Mouse (Mus musculus) midbrain, embryonic 11.5 days (tissue): ENCODE results near the gene Gtf2f1. TPM values are rescaled to one million over a fixed set of nuclear protein-coding genes. Genes with fewer than 3 reads are reported as not detected.

Experiments used
- ATAC-seq: fragments of 200-750 bp; cut with Nextera tagmentation; 2 replicates; pipeline ENCODE4 v1.8.0; 2017; ENCODE audit warnings: moderate TSS enrichment, moderate library complexity; ENCODE audit not compliant: low FRiP score
- DNase-seq: peaks from one replicate; pipeline ENCODE4 v3.0.0; 2015; ENCODE audit warnings: low spot score; ENCODE audit errors: missing footprints
- H3K27ac ChIP-seq: fragments of 300-500 bp; sonication (generic); 2 replicates; pipeline ENCODE4 v1.5.1; 2014; ENCODE audit warnings: low read depth, low read length
- H3K27me3 ChIP-seq: fragments of 300-500 bp; sonication (generic); 2 replicates; pipeline ENCODE4 v1.6.1; 2014; ENCODE audit warnings: mild to moderate bottlenecking, low read length, moderate library complexity, mixed read lengths; ENCODE audit not compliant: control insufficient read depth, insufficient read depth
- H3K36me3 ChIP-seq: fragments of 300-500 bp; sonication (generic); 2 replicates; pipeline ENCODE4 v1.6.1; 2014; ENCODE audit warnings: mild to moderate bottlenecking, low read length, moderate library complexity, mixed read lengths; ENCODE audit not compliant: control insufficient read depth, insufficient read depth
- H3K4me1 ChIP-seq: fragments of 300-500 bp; sonication (generic); 2 replicates; pipeline ENCODE4 v1.6.1; 2014; ENCODE audit warnings: low read length; ENCODE audit not compliant: control insufficient read depth, insufficient read depth
- H3K4me2 ChIP-seq: fragments of 300-500 bp; sonication (generic); 2 replicates; pipeline ENCODE4 v1.6.1; 2014; ENCODE audit warnings: mild to moderate bottlenecking, moderate library complexity
- H3K4me3 ChIP-seq: fragments of 300-500 bp; sonication (generic); 2 replicates; pipeline ENCODE4 v1.5.1; 2014; ENCODE audit warnings: low read depth, low read length
- H3K9ac ChIP-seq: fragments of 300-500 bp; sonication (generic); 2 replicates; pipeline ENCODE4 v1.6.1; 2014; ENCODE audit warnings: low read length
- H3K9me3 ChIP-seq: fragments of 300-500 bp; sonication (generic); 2 replicates; pipeline ENCODE4 v1.6.1; 2016; ENCODE audit warnings: low read length; ENCODE audit not compliant: control insufficient read depth
- WGBS: fragments of 180-500 bp; shearing (Covaris S2); extraction: QIAGEN DNeasy Blood & Tissue Kit; methylation state at CpG from one replicate; pipeline ENCODE4 v1.1.7; 2014; 5-methylcytosine and 5-hydroxymethylcytosine counted together
- polyA plus RNA-seq: library from polyadenylated mRNA; unstranded; fragments of >200 nt; fragmentation: Nextera tagmentation; extraction: Ambion mirVana; gene quantifications from 2 replicates; pipeline ENCODE4 v1.2.1, GENCODE M21; 2014

Gene Gtf2f1
- polyA plus RNA-seq, 1 experiment from 2014 or later, result 76.0 TPM

DNA sequence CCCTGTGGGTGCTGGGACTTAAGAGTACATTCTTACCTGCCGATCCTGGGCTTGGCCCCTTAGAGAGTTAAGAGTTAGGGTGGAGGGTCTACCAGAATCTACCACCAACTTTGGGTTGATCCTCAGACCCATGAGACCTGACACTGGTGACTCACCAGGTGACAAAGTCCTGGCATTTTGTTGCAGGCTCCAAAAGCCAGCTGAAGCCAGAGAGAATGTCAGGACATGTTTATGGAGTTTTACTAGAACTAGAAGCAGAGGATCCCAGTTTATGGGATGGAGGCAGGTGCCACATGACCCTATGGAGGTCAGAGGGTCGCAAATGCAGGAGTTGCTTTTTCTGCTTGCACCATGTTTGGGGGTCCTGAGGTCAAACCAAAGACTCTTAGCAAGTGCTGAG, 14.6 kb downstream of the Gtf2f1 start:
- no peak overlapping the region for H3K4me3 ChIP-seq
- H3K4me1 ChIP-seq, result peaks cover 4% of the 10 kb centered on the region
- WGBS, result 82% methylated on average over 2 of the region's 2 CpGs
- H3K9ac ChIP-seq, result no peak overlapping the region
- peaks cover 11% of the 10 kb centered on the region for H3K36me3 ChIP-seq
- H3K27me3 ChIP-seq, result no peaks in the 10 kb centered on the region
- DNase-seq (no peak), ATAC-seq (peak; percentile 1; the same call in 1 of the 2 replicates)
- H3K4me2 ChIP-seq, result no peak overlapping the region
- H3K27ac ChIP-seq, result no peak overlapping the region
- H3K9me3 ChIP-seq, result no peaks in the 10 kb centered on the region

DNA sequence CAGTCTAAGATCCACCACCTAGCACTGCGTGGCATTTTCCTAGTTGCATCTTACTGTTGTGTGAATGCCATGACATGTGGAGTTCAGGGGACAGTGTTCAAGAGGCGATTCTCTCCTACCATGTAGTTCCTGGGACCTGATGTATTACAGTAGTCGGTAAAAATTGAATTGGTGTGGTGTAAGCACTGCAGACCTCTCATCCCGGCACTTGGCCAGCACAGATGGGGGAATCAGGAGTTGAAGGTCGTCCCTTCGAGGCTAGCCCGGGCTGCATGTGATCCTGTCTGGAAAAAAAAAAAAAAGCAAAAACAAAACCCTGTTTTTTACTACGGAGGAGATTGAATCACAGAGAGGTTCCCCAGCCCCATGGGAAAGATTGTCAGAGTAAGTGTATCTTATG, 16.0 kb downstream of the Gtf2f1 start:
- WGBS, result 94% methylated on average over 8 of the region's 8 CpGs
- no peak overlapping the region for H3K4me3 ChIP-seq
- DNase-seq (no peak), ATAC-seq (no peak)
- H3K27me3 ChIP-seq, result no peaks in the 10 kb centered on the region
- no peaks in the 10 kb centered on the region for H3K9me3 ChIP-seq
- no peak overlapping the region for H3K9ac ChIP-seq
- no peak overlapping the region for H3K27ac ChIP-seq
- H3K36me3 ChIP-seq, result peaks cover 11% of the 10 kb centered on the region
- H3K4me2 ChIP-seq, result no peak overlapping the region
- H3K4me1 ChIP-seq, result peaks cover 9% of the 10 kb centered on the region

DNA sequence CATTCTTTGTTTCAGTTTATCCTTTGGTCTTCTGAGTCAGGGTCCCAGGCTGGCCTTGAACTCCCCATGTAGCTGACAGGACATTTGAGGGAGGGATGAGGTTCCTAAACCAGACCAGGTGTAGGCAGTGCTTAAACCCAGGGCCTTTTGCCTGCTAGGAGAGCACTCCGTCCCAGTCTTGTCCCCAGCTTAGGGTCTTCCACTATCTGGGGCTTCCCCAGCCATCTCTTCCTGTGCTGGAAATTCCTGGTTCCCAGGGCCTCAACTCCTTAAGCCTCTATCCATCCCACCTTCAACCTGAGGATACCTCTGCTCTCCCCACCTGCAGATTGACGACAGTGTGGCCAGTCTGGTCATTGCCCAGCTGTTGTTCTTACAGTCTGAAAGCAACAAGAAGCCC, 20.1 kb downstream of the Gtf2f1 start:
- peak overlapping the region; percentile 76 for H3K9ac ChIP-seq
- no peaks in the 10 kb centered on the region for H3K9me3 ChIP-seq
- H3K4me3 ChIP-seq, result peak overlapping the region; percentile 81
- H3K27ac ChIP-seq, result no peak overlapping the region
- peak overlapping the region; percentile 78 for H3K4me2 ChIP-seq
- H3K36me3 ChIP-seq, result peaks cover 11% of the 10 kb centered on the region
- DNase-seq (peak; percentile 85), ATAC-seq (no peak)
- 64% methylated on average over 2 of the region's 2 CpGs for WGBS
- no peaks in the 10 kb centered on the region for H3K27me3 ChIP-seq
- H3K4me1 ChIP-seq, result peaks cover 6% of the 10 kb centered on the region

DNA sequence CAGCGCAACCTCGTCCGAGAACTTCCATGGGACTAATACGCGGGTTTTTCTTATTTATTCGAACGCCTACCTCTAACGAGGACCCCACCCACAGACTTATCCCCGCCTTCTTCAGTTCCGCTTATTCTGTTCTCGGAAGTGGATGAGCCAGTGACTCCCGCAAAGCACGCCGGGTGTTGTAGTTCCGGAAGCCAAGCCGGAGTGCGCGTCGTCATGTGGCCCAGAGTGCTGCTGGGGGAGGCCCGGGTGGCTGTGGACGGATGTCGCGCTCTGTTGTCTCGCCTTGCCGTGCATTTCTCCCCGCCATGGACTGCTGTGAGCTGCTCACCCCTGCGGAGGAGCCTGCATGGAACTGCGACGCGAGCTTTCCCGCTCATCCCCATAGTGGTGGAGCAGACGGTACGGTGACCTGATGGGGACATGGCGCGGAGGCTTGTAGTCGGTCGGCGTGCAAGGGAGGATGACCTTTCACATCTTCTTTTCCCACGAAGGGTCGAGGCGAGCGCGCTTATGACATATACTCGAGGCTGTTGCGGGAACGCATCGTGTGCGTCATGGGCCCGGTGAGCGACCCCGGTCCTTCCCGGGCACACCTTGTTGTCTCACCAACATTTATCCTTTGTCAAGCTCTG, 20.9 kb downstream of the Gtf2f1 start, which contains the start of gene Clpp:
TSS of gene Clpp (plus strand) at position 191 of the 632 bp plus-strand sequence.
- Histone ChIP-seq H3K27me3 (no peaks in the 10 kb centered on the region), H3K4me1 (peaks cover 6% of the 10 kb centered on the region), H3K4me2 (peak within 1 kb of the TSS; percentile 78), H3K4me3 (peak within 1 kb of the TSS; percentile 81), H3K27ac (peak within 1 kb of the TSS; percentile 57), H3K9me3 (no peaks in the 10 kb centered on the region), H3K36me3 (peaks cover 8% of the 10 kb centered on the region), H3K9ac (peak within 1 kb of the TSS; percentile 76)
- DNase-seq (peak; percentile 99), ATAC-seq (peak; percentile 97)
- under 1% methylated on average over 52 of the region's 52 CpGs for WGBS

DNA sequence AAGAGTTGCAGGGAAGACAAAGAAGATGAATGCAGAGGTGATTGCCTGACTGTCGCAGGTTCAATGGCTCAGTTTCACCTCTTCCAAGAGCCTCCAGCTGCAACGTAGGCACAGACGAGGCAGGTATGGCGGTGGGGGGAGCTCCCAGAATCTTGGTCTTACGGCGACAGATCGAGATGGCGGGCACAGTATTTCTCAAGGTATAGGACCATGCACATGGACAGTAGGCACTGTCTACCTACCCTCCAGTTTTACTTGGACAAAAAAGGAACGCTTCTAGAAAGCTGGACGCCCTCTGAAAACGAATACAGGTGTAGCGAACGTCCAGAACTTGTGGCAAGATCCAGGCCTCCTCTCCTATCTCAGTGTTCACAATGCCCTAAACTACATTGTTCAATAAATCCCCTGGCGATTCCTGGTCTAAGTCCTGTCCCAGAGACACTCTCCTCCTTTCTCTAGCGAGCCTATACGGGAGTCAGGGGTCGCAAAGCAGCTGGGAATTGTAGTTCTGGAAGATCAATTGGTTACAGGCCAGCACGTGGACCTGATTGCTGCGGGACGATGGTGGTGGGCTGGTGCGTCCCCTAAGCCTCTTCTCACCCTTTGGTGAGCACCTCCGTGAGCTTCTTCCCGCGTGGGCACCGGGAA, 21.5 kb downstream of the Gtf2f1 start:
- H3K4me3 ChIP-seq, result peak overlapping the region; percentile 81
- DNase-seq (no peak), ATAC-seq (peak; percentile 96)
- peak overlapping the region; percentile 57 for H3K27ac ChIP-seq
- peak overlapping the region; percentile 76 for H3K9ac ChIP-seq
- no peaks in the 10 kb centered on the region for H3K27me3 ChIP-seq
- peak overlapping the region; percentile 78 for H3K4me2 ChIP-seq
- peaks cover 8% of the 10 kb centered on the region for H3K36me3 ChIP-seq
- peaks cover 6% of the 10 kb centered on the region for H3K4me1 ChIP-seq
- 3% methylated on average over 25 of the region's 25 CpGs for WGBS
- H3K9me3 ChIP-seq, result no peaks in the 10 kb centered on the region

DNA sequence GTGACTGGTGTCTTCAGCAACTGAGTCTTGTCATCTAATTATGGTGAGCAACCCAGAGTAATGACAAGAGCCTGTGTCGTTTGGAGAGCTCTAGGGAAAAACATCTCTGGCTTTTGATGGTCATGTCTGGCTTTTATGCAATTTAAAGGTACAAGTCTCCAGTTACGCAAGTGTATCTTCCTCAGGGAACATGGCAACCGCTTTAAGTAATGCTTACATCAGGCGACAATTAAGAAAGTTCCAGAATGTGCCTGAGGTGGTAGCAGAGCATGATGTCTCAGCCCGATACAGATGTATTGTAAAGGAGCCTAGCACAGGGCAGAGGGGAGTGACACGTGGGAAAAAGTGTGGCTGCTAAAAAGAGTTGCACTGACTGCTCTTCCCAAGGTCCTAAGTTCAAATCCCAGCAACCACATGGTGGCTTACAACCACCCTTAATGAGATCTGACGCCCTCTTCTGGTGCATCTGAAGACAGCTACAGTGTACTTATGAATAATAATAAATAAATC, 22.1 kb downstream of the Gtf2f1 start:
- DNase-seq, result no peak
- H3K9ac ChIP-seq, result peak overlapping the region; percentile 76; the same call in 1 of the 2 replicates
- no peak overlapping the region for H3K27ac ChIP-seq
- H3K4me1 ChIP-seq, result peaks cover 6% of the 10 kb centered on the region
- ATAC-seq, result no peak
- H3K4me3 ChIP-seq, result peak overlapping the region; percentile 81; the same call in 1 of the 2 replicates
- peak overlapping the region; percentile 78 for H3K4me2 ChIP-seq
- 76% methylated on average over 7 of the region's 7 CpGs for WGBS
- H3K36me3 ChIP-seq, result peaks cover 8% of the 10 kb centered on the region
- H3K9me3 ChIP-seq, result no peaks in the 10 kb centered on the region
- H3K27me3 ChIP-seq, result no peaks in the 10 kb centered on the region

DNA sequence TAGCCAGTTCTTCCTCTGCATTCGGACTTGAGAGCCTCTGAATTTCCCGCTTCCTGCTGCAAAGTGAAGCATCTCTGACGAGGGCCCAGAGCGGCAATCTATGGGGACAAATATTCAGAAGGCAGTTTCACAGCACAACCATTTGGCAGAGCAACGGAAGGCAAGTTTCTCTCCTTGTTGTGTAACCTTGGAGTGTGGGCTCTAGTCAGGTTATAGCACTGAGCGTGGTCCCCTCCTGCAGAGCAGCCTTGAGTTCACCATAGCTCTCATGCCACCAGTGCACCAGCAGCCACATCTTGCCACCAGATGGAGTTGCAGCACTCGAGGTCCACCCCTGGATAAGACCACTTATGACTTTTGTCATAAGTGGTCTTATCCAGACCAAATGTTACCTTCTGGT, 22.6 kb downstream of the Gtf2f1 start:
- H3K9ac ChIP-seq, result no peak overlapping the region
- H3K27ac ChIP-seq, result no peak overlapping the region
- H3K4me3 ChIP-seq, result no peak overlapping the region
- peaks cover 7% of the 10 kb centered on the region for H3K36me3 ChIP-seq
- DNase-seq, result no peak
- no peak overlapping the region for H3K4me2 ChIP-seq
- no peaks in the 10 kb centered on the region for H3K27me3 ChIP-seq
- no peak for ATAC-seq
- peaks cover 6% of the 10 kb centered on the region for H3K4me1 ChIP-seq
- 87% methylated on average over 7 of the region's 7 CpGs for WGBS
- H3K9me3 ChIP-seq, result no peaks in the 10 kb centered on the region

DNA sequence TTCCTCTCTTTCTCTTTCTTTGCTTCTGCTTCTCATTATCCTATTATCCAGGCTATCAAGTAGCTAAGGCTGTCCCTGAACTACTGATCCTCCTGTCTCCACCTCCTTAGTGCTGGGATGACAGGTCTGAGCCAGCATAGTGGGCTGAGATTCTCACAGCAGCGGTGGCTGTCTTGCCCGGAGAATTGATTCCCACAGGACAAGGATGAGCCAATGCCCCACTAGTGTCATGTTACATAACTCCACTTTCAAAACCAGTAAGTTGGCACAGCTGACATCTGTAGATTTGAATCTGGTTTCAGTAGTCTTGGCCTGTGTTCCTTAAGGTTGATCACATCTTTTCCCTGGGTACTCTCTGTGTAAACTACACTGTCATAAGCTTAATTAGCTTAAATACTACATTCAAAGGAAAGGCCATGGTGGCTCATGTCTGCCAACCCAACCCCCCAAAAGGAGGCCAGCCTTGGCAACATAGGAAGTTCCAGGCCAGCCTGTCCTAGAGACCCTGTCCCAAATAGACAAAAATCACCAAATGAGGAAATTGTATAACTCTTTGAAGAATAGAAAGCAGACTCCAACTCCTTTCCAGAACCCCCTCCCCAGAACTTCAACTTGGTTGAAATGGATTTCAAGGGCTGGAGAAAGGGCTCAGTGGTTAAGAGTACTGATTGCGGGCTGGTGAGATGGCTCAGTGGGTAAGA, 24.8 kb downstream of the Gtf2f1 start:
- DNase-seq, result peak; percentile 67
- H3K9ac ChIP-seq, result no peak overlapping the region
- H3K4me3 ChIP-seq, result no peak overlapping the region
- WGBS, result 92% methylated on average over 3 of the region's 3 CpGs
- no peak overlapping the region for H3K27ac ChIP-seq
- no peak for ATAC-seq
- H3K36me3 ChIP-seq, result no peaks in the 10 kb centered on the region
- peaks cover 5% of the 10 kb centered on the region for H3K4me1 ChIP-seq
- no peaks in the 10 kb centered on the region for H3K9me3 ChIP-seq
- no peaks in the 10 kb centered on the region for H3K27me3 ChIP-seq
- no peak overlapping the region for H3K4me2 ChIP-seq

DNA sequence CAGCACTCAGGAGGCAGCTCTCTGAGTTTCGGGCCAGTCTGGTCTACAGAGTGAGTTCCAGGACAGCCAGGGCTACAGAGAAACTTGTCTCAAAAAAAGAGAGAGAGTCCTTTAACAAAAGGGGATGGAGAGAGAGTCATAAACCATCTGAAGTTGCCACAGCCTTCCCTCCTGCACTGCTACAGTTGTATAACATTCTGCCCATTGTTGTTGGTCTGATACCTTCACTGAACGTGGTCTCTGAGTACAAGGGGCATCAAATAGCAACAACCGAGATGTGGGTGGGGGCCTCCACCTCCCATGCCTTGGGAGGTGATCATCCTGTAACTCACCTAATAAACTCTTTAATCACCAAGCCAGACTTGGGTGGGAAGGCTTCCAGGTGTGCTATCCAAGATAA, 25.4 kb downstream of the Gtf2f1 start:
- Histone ChIP-seq H3K4me2 (no peak overlapping the region), H3K4me3 (no peak overlapping the region), H3K27ac (no peak overlapping the region), H3K36me3 (no peaks in the 10 kb centered on the region), H3K4me1 (no peaks in the 10 kb centered on the region), H3K9me3 (no peaks in the 10 kb centered on the region), H3K27me3 (no peaks in the 10 kb centered on the region), H3K9ac (no peak overlapping the region)
- peak; percentile 60 for DNase-seq
- ATAC-seq, result no peak
- WGBS, result 81% methylated on average over 3 of the region's 3 CpGs
